Mouse (Mus musculus) c-Kit-positive CD71-negative TER-119-negative erythroid progenitor cells, embryonic 14.5 days (primary cell): ENCODE measurements around the gene Rnf146.

ENCODE experiments used
- DNase-seq: peaks from one replicate; pipeline ENCODE4 v3.0.0-alpha.2; 2013; ENCODE audit warnings: low read depth

Rnf146 gene

DNA sequence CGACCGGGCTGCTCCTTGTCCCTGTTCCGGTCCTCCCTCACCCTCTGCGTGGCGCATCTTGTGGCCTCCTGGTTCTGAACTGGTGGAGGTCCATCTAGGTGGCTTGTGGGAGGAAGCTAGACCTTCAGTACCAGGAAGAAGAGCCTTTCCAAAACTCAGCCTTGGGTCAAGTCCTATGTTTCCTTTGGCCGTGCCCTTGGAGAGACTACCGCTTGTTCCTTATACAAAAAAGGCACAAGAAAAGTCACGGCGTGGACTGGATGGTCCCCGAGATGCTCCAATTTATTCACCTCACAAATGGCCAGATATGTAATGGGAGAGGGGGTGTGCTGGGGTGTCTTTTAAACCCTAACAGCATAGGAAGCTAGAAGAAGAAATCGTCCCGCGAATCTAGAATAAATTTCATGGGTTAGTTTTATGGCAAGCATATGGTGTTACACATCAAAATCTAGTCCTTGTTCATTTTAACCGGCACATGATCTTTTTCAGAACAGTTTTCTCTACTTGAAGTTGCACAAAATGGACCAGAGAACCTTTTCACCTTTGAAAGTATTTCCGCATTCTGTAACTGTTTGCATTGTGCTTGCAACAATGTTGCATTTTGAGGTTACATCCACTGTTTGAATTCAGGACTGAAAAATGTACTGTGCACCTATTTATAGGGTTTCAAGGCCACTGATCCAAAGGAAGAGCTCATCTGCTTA is at the start of gene Rnf146:
Gene Rnf146, minus strand, starts transcription at position 246 of the 704 bp plus-strand sequence.
- DNase-seq: no peak

DNA sequence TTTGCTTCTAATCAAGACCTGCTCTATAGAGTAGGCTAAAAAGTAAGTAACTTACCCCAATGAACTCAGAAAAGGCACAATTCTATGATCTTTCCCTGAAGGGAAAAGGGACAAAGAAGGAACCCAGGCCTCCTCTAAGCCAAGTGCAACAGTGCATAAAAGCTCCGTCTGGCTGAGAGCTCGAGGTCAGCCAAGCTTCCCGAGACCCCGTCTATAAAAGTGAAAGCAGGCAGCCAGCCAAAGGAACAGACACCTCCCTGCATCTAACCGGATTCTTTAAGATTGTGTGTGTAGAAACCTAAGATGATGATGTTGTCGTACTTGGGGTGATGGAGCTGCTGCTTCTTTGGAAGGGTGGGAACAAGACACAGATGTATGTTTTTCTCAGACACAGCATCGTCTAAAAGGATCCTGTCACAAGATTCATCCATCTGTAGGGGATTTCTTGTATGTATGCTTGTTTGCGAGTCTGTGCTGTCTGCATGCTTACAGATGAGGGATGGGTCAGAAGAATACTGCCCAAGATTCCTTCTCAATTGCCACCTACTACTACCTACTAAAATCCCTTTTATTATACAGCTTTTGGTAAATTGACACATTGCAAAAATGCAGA is 40.5 kb upstream of the Rnf146 start:
- no peak for DNase-seq

DNA sequence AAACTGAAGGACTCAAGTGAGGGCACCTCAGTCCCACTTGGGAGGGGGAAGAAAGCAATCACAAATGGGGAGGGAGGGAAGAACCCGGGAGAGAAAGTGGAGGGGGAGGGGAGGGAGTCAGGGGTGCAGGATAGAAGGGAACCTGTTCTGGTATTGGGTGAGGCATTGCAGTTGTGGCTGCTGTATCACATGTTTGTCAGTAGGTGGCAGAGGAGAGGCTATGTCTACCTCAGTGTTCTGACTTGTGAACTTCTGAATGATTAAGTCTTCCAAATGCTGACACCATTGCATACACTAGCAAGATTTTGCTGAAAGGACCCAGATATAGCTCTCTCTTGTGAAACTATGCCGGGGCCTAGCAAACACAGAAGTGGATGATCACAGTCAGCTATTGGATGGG is 32.6 kb upstream of the Rnf146 start:
- DNase-seq: peak; percentile 2

DNA sequence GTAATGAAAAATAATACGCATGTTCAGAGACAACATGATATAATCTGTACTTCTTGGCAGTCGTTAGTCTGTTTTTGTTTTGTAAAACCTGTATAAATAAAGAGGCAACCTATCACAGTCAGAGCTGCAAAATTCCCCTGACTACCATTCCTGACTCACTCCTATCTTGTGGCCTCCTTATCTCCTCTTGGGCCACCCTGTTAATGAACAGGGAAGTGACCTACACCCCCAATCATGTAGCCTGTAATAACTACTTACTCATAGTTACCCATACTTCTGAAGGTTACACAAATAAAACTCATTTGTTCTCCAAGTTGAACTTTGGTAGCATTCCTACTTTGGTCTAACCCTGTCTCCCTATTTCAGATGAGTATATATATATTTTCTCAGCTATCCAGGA is 19.3 kb upstream of the Rnf146 start:
- DNase-seq: no peak

DNA sequence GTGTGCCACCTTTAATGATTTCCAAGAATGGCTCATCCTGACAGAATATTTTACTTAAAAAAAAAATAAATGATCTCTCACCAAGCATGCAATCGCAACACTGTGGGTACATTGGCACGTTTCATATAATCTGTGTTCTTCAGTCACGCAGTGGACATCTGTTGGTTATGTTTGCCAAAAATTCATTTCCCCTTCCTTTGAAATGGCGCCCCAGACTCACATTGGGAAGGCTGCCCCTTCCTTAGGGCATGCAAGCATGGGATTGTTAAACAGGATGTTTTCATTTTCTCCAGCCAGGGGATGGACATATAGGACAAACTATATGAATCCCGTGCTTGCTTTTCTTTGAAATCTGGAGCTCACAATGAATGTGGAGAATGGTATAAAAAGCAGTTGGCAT is 11.8 kb upstream of the Rnf146 start:
- DNase-seq: no peak

DNA sequence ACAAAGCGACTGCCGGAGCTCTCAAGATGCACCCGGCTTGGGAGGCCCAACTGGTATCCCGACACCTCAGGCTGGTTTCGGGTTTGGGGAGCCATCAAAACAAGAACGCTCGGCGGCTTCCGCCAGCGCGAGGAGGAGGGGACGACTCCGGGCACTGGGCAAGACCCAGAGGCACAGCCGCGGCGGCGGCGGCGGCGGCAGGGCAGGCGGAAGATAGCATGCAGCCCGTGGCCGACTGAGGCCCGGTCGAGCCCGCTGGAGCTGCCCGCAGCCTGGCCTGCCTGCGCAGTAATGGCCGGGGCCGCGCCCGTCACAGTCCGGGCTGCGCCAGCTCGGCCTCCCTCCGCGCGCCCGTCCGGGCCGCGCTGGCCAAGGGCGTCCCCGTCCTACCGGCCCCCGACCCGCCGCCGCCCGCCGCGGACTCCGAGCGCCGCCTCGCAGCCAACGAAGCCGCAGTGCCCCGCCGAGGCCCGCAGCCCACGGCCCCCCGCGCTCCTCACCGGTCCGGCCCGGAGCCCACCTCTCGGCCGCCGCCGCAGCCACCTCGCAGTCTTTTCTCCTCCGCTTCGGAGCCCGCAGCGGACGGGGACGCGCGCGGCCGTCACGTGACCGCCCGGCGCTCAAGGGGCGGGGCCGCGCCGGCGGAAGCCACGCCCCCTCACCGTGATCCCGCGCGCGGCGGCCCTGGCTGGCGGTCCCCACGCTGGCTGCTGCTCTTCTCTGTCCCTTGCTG is 612 bp downstream of the Rnf146 start:
- peak; percentile 41 for DNase-seq

DNA sequence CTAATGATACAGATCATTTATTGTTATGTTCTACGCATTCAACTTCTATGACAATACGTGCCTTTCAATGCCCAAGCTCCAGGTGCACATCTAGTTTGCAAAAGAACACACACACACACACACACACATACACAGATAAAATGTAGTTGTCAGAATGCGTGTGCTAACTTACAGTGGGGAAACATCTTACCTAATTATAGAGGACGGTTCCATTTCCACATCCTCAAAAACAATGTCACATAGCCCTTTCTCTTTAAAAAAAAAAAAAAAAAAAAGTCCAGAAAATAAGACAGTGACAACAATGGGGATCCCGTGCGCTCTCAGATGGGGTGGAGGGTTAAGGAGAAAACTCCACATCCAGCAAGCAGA is 1.2 kb downstream of the Rnf146 start:
- no peak for DNase-seq

DNA sequence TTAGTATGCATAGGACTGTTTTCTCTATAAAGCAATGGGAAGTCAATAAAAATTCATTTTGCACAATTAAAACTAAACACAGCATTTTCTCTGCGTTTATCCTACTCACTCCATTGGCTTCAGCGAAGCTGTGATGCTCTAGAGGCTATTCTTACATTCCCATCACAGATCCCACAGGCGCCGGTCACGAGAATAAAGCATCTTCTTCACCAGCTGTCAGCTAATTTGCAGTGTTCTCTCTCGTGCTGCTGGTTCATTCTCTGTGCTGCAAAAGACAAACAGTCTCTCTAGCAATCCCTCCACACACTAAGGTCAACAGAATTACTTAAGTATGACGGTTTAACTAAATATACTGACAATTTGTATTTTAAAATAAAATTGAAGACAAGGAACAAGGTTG is 8.1 kb downstream of the Rnf146 start:
- no peak for DNase-seq

DNA sequence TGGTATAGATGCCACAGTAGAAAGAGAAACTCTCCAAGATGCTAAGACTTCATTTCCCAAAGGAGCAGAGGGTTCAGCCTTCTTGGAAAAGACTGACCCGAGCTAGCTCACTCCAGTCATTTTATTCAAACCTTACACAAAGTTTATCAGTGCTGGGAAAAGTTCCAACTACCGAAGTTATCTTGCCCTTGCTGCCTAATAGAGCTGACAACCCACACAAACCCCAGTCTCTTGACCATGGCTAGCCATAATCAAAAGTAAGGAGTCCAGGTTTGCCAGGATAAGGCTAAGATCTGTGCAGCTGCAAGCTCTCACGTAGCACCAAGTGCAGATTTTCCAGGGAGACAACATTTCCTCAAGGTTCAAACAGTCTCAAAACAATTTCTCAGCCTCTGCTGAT is 9.7 kb downstream of the Rnf146 start:
- no peak for DNase-seq

DNA sequence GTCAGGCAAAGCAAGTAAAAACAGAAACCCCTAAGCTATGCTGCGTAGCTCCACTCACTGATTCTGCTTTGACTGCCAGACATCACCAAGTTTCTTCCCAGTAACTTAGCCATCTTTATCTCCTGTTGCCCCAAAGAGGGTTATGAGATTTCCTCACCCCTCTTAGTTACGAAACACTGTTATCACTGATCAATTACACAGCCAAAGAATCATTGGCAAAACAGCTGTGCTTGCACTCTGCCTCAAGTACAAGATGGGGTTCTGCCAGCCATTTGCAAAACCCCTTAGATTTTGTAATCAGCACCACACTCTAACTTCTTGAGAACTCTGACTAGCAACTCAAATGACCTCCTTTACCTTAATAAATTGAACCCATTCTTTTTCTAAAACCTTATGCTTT is 10.8 kb downstream of the Rnf146 start:
- DNase-seq: no peak

DNA sequence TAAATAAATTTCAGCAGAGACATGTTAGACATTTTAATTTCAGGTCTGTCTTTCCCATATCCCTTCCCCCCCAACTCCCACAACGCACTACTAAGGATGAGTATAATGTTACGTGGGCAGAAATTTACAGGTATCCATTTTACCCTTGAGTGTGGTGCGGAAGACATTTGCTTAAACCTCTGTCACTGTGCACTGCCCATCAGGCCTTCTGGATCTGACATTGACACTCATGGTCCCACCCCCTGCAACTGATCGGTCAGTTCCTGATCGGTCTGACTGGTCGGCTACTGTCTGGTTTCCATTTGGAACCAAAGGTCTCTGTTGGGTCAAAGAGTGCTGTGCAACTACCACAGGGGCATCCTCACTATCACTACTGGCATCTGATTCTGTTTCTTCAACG is 15.6 kb downstream of the Rnf146 start:
- DNase-seq: no peak

DNA sequence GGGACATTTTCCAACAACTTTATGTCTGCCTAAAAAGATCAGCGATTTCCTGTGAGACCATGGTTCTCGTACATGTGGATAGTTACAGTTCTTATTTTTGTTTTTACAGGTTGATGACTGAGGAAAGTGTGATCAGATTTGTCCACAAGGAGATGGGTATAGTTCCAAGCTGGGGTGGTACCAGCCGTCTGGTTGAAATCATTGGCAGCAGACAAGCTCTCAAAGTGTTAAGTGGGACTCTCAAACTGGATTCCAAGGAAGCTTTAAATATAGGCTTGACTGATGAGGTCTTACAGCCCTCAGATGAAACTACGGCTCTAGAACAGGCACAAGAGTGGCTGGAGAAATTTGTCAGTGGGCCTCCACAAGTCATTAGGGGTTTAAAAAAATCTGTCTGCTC is 18.0 kb downstream of the Rnf146 start:
- DNase-seq: no peak

DNA sequence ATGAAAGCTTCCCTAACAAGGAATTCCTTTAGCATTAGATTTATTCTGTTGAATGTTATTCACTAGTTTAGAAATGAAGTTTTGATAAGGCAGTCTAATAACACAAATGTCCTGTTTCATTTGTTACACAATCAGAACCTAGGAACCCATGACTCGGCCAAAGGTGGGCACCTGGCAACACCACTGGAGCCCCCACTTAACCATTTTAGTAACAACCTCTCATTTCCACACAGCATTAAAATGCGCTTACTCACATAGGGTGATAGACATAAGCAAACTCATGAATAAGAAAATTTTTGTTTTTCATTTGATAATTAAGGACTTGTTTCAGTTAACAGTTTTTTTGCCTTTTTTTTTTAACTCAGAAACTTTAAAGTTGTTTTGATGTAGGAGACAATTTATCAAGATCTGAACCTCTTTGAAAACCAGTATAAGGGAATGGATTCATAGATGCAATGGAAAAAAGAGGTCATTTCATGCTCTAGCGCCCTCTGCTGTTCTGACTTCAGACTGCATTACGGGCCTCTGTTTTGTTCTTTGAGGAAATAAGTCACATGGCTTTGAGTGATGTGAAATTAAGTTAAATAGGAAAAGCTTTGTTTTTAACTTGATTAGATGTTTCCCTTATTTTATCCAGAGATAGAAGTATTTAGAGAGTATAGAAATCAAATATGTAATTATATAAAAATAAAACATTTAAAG is 23.7 kb downstream of the Rnf146 start:
- DNase-seq: peak; percentile 70

DNA sequence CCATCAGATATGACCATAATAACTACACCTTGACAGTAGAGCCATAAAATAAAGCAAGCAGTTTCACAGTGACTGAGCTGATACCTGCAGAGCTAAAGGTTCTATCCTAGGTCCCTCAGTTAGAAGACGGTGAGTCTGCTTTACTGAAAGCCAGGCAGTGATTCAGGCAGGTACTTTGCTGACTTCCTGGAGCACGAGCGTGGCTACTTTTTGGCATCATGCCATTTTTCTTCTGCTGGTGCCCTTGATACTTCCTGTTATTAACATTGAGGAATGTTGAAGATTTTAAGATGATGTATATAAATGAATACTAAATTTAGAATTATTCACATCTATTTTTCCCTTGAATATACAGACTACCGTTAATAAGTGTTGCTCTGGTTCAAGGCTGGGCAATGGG is 28.4 kb downstream of the Rnf146 start:
- no peak for DNase-seq

DNA sequence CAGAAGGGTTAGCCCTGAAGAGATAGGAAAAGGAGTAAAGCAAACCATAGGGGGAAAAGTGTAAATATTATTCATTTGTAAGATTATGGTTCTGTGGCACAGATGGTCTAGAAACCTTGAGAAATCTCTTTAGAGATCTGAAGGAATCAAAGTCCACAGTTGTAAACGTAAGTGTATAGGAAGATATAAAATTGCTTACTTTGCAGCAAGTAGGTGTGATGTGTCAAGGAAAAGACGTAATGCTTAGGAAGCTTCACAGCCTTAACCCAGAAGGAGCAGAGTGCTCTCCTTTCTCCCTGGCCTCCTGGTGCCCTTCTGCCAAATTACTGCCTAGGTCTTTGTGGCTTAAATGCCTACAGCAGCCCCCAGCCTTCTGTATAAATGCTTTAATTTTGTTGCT is 37.4 kb downstream of the Rnf146 start:
- no peak for DNase-seq

DNA sequence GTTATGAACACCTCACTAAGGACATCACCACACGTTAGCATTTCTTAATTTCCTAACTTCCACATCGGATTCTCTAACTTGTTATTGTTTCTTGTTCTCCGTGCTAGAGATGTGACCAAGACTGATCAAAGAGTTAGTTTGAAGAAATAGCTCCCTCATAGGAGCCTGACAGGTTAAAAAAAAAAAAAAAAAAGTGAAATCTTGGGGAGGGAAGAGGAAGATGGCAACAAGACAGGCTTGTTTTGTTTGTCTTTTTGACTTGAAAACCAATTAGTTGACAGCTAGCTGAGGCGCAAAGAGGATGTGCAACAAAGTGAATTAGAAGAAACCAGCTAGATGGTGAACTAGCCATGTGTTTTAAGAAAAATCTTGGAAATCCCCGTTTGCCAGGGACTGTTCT is 48.3 kb downstream of the Rnf146 start:
- no peak for DNase-seq

DNA sequence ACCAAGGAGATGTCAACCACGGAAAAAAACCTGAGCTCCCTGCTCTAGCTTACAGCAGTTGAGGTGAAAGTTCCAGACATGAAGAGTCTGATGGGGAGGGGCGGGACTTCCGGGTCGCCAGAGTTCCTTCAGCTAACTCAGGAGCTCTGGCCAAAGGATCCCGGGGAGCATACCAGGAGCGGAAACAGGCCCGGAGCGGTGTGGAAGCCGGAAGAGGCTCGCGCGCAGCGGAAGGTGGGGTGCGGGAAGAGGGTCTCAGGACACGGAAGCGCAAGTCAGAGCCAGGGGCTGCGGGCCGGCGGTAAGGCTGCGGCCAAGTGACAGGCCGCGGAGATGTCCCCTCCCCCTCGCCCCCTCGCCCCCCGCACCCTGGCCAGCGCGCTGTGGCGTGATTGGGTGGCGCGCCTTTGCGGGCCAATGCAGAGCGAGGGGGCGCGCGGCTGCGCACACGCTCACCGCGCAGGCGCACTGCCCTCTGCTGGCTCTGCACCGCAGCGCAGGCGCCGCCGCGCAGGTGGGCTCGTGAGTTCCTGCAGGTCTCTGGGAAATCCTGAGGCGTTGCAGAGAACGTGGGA is 49.1 kb downstream of the Rnf146 start, which contains the start of gene Echdc1:
Gene Echdc1, plus strand, starts transcription at position 103 of the 575 bp plus-strand sequence.
- peak; percentile 69 for DNase-seq

DNA sequence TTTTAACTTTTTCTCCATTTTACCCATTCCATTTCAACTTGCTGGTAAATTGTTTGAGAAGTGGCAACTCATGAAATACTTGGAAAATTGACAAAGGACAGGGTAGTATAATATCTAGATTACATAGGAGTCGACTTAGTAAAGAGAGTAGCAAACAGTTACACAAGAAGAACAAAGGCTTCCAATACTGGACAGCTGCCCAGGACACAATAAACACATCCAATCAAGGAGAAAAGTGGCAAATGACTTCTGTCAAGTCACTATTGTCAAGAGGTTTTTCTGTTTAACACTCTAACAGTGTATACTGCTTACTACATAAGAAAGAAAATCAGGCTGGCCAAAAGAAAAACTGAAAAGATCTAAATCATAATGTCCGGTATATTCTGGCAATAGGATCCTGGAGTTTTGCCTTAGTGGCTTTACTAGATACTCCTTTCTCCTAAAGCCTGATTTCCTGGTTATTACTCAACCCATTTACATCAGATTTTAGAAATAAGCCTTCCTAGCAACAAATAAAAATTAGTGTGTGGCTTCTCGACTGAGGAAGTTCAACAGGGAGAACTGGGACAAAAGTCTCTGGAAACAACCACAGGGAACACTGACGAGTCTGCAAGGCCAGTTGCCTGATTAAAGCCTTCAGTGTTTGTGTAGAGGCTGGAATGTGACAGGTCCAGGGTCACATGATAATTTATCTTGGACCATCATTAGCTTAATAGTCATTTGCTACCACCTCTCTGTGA is 50.6 kb downstream of the Rnf146 start:
- DNase-seq: no peak

DNA sequence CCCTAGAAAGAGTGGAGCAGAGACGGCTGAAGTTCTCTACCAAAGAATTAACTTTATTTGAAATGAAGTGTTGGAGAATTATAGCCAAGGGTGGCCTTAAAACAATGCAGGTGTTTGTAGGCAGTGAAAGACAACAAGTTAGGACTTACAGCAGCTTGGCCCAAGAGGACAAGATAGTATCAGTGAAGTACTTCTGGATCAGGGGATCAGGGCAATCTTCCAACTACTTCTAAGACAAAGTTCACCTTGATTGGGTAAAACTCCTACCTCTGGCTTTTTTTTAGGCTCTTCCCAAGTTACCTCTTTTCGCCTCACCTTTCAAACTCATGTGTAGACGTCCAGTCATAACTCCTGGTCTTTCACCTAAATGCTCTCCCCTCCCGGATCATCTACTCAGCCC is 60.0 kb downstream of the Rnf146 start:
- DNase-seq: no peak
